Mouse (Mus musculus) kidney, postnatal 0 days (tissue): ENCODE results near the gene Abl1. TPM values are rescaled to one million over a fixed set of nuclear protein-coding genes. Genes with fewer than 3 reads are reported as not detected.

Experiments
- ATAC-seq: fragments of 200-750 bp; cut with Nextera tagmentation; replicated peaks from 2 replicates; pipeline ENCODE4 v1.8.0; 2017; ENCODE audit warnings: low read depth, moderate number of reproducible peaks, moderate TSS enrichment, moderate library complexity; ENCODE audit not compliant: low FRiP score
- DNase-seq: peaks from one replicate; pipeline ENCODE4 v3.0.0-alpha.2; 2016; ENCODE audit warnings: low spot score
- H3K27ac ChIP-seq: fragments of 300-500 bp; sonication (generic); 2 replicates; pipeline ENCODE4 v1.5.1; 2014; ENCODE audit warnings: mild to moderate bottlenecking
- H3K27me3 ChIP-seq: fragments of 300-500 bp; sonication (generic); 2 replicates; pipeline ENCODE4 v1.6.1; 2014; ENCODE audit warnings: low read length, mixed read lengths; ENCODE audit not compliant: insufficient read depth
- H3K36me3 ChIP-seq: fragments of 300-500 bp; sonication (generic); 2 replicates; pipeline ENCODE4 v1.6.1; 2014; ENCODE audit warnings: low read length, mixed read lengths; ENCODE audit not compliant: insufficient read depth
- H3K4me1 ChIP-seq: fragments of 300-500 bp; sonication (generic); replicated peaks from 2 replicates; pipeline ENCODE4 v1.6.1; 2014; ENCODE audit warnings: antibody characterized with exemption, low read length, mixed read lengths; ENCODE audit not compliant: insufficient read depth
- H3K4me2 ChIP-seq: fragments of 300-500 bp; sonication (generic); 2 replicates; pipeline ENCODE4 v1.6.1; 2014; ENCODE audit warnings: mild to moderate bottlenecking, low read length, moderate library complexity, mixed read lengths
- H3K4me3 ChIP-seq: fragments of 300-500 bp; sonication (generic); replicated peaks from 2 replicates; pipeline ENCODE4 v1.5.1; 2014; ENCODE audit warnings: low read depth, low read length
- H3K9ac ChIP-seq: fragments of 300-500 bp; sonication (generic); 2 replicates; pipeline ENCODE4 v1.6.1; 2014; ENCODE audit warnings: low read depth, low read length
- H3K9me3 ChIP-seq: fragments of 300-500 bp; sonication (generic); replicated peaks from 2 replicates; pipeline ENCODE4 v1.6.1; 2016; ENCODE audit warnings: low read length, inconsistent platforms, mixed read lengths
- CTCF ChIP-seq: IDR thresholded peaks from 2 replicates; pipeline ENCODE4 v1.5.1; 2016; ENCODE audit warnings: antibody characterized with exemption, low read depth, mild to moderate bottlenecking, moderate library complexity
- WGBS: fragments of 180-500 bp; shearing (Covaris S2); extraction: QIAGEN DNeasy Blood & Tissue Kit; methylation state at CpG from one replicate; pipeline ENCODE4 v1.1.7; 2014; 5-methylcytosine and 5-hydroxymethylcytosine counted together
- polyA plus RNA-seq: library from polyadenylated mRNA; unstranded; fragments of >200 nt; fragmentation: Nextera tagmentation; extraction: Ambion mirVana; gene quantifications from 2 replicates; pipeline ENCODE4 v1.2.1, GENCODE M21; 2015

Gene Abl1
- polyA plus RNA-seq, 1 experiment from 2014 or later, result 24.1 TPM

- no peak overlapping the region for H3K9ac ChIP-seq
- H3K36me3 ChIP-seq, result peaks cover 83% of the 10 kb centered on the region
- DNase-seq, result no peak
- H3K27me3 ChIP-seq, result no peaks in the 10 kb centered on the region
- no peaks in the 10 kb centered on the region for H3K4me1 ChIP-seq
- TF ChIP-seq CTCF, result no peak
- WGBS, result 99% methylated on average over 3 of the region's 3 CpGs
- no peak overlapping the region for H3K4me3 ChIP-seq
- no peak overlapping the region for H3K27ac ChIP-seq
- H3K9me3 ChIP-seq, result no peaks in the 10 kb centered on the region
- no peak for ATAC-seq
- no peak overlapping the region for H3K4me2 ChIP-seq
Measured at GRCm38 (mm10) chr2:31796943-31797342, 108.8 kb downstream of the Abl1 start.

GRCm38 (mm10) chr2:31801416-31801815 is 113.2 kb downstream of the Abl1 start:
- peaks cover 74% of the 10 kb centered on the region for H3K36me3 ChIP-seq
- H3K9ac ChIP-seq, result no peak overlapping the region
- no peaks in the 10 kb centered on the region; the same call in 1 of the 2 replicates for H3K4me1 ChIP-seq
- DNase-seq (no peak), ATAC-seq (no peak)
- H3K4me3 ChIP-seq, result no peak overlapping the region
- WGBS, result 85% methylated on average over 9 of the region's 9 CpGs
- H3K27me3 ChIP-seq, result no peaks in the 10 kb centered on the region
- no peak overlapping the region for H3K27ac ChIP-seq
- TF ChIP-seq CTCF, result no peak
- H3K4me2 ChIP-seq, result no peak overlapping the region
- H3K9me3 ChIP-seq, result no peaks in the 10 kb centered on the region

- H3K9ac ChIP-seq, result no peak overlapping the region
- H3K27me3 ChIP-seq, result no peaks in the 10 kb centered on the region
- DNase-seq (no peak), ATAC-seq (no peak)
- no peak overlapping the region for H3K27ac ChIP-seq
- no peak overlapping the region for H3K4me2 ChIP-seq
- H3K36me3 ChIP-seq, result peaks cover 61% of the 10 kb centered on the region
- H3K9me3 ChIP-seq, result no peaks in the 10 kb centered on the region
- no peak overlapping the region for H3K4me3 ChIP-seq
- H3K4me1 ChIP-seq, result no peaks in the 10 kb centered on the region; the same call in 1 of the 2 replicates
- 84% methylated on average over 8 of the region's 8 CpGs for WGBS
- no peak for TF ChIP-seq CTCF
Measured at GRCm38 (mm10) chr2:31802811-31803210, 114.6 kb downstream of the Abl1 start.

GRCm38 (mm10) chr2:31803480-31803879 is 115.3 kb downstream of the Abl1 start:
- ATAC-seq, result peak; percentile 20; the same call in 1 of the 2 replicates
- H3K27ac ChIP-seq, result no peak overlapping the region

DNA sequence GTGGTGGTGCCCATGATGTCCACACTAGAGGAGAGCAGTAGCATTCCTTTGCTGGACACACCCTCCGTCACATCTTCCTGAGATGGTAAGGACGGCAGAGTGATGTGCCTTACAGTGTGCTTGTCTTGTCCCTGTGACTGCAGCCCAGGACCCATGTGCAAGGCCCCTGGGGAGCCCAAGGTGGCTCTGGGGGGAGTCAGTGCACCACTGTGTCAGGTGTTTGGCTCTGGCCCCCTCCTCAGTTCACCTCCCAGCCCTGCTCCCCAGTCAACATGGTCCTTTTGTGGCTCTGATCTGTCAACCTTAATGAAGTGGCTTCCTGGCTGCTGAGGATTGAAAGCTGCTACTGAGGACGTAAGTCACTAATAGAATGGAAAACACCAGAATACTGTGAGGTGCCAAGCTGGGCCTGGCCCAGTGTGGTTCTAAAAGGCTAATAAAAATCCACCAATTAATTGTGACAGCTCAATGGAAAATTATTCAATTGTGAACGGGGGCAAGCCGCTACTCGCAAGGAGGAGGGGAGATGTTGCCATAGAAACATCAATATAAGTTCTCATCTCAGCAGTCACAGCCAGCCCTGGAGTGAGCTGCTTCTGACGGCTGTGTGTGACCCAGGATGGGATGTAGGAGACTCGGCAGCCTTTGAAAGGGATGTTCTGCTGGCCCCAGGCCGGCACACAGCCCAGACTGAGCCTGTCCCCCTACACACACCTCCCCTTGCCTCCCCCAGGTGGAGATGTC is 118.6 kb downstream of the Abl1 start:
- H3K27me3 ChIP-seq, result no peaks in the 10 kb centered on the region
- H3K4me1 ChIP-seq, result peaks cover 12% of the 10 kb centered on the region
- TF ChIP-seq CTCF, result no peak
- H3K9ac ChIP-seq, result no peak overlapping the region
- H3K9me3 ChIP-seq, result no peaks in the 10 kb centered on the region
- H3K4me3 ChIP-seq, result no peak overlapping the region
- WGBS, result 38% methylated on average over 9 of the region's 9 CpGs
- peaks cover 21% of the 10 kb centered on the region for H3K36me3 ChIP-seq
- H3K27ac ChIP-seq, result no peak overlapping the region
- DNase-seq (no peak), ATAC-seq (no peak)
- no peak overlapping the region for H3K4me2 ChIP-seq

More at GRCm38 (mm10) chr2:31803480-31803879, 115.3 kb downstream of the Abl1 start:
- peaks cover 54% of the 10 kb centered on the region for H3K36me3 ChIP-seq
- TF ChIP-seq CTCF, result no peak
- H3K9ac ChIP-seq, result no peak overlapping the region
- no peak overlapping the region for H3K4me2 ChIP-seq
- H3K9me3 ChIP-seq, result no peaks in the 10 kb centered on the region
- WGBS, result 46% methylated on average over 14 of the region's 14 CpGs
- no peak overlapping the region for H3K4me3 ChIP-seq
- no peaks in the 10 kb centered on the region for H3K27me3 ChIP-seq
- H3K4me1 ChIP-seq, result peaks cover 1% of the 10 kb centered on the region; the same call in 1 of the 2 replicates
- peak; percentile 42 for DNase-seq

- peak; percentile 41; the same call in 1 of the 2 replicates for TF ChIP-seq CTCF
- no peaks in the 10 kb centered on the region for H3K27me3 ChIP-seq
- H3K4me1 ChIP-seq, result peaks cover 12% of the 10 kb centered on the region
- ATAC-seq (peak; percentile 23; the same call in 1 of the 2 replicates), DNase-seq (peak; percentile 59)
- peaks cover 10% of the 10 kb centered on the region; the same call in 1 of the 2 replicates for H3K36me3 ChIP-seq
- no peak overlapping the region for H3K4me3 ChIP-seq
- H3K4me2 ChIP-seq, result no peak overlapping the region
- 34% methylated on average over 28 of the region's 28 CpGs for whole genome bisulfite sequencing
- H3K27ac ChIP-seq, result peak overlapping the region; percentile 70; the same call in 1 of the 2 replicates
- H3K9ac ChIP-seq, result no peak overlapping the region
- H3K9me3 ChIP-seq, result no peaks in the 10 kb centered on the region
Measured at GRCm38 (mm10) chr2:31808410-31809357, 120.5 kb downstream of the Abl1 start.
